Mouse (Mus musculus): ENCODE results near the gene Lmo4. TPM values are rescaled to one million over a fixed set of nuclear protein-coding genes. Genes with fewer than 3 reads are reported as not detected.

The Lmo4 gene
- polyA plus RNA-seq, 1 experiment: 49.1 TPM

DNA sequence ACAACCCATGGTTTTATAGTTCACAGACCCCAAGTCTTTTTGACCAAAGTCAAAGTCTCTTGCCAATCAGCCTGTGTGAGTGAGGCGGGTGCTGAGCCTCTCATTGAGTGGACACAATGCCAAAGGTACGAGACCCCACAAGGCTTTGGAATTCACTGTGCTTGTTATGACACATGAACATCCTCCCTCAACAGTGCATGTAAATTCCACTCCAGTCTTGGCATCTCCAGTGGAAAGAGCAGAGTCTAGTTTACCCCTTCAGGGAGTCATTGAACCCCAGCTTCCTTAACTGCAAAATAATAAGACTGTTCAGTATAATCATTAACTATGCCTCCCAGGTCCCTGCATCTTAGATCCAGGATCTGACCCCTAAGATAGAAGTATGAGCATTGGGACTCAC lies 41.3 kb downstream of the Lmo4 start:
- no peaks in the 10 kb centered on the region for H3K27me3 ChIP-seq (ENCODE audit: control insufficient read depth, insufficient read depth, low read length)
- no peak overlapping the region for H3K4me3 ChIP-seq (replicated peaks; ENCODE audit: insufficient read depth, low read depth, low read length)
- TF ChIP-seq CTCF (IDR thresholded peaks at IDR 0.05; ENCODE audit: borderline replicate concordance, insufficient read depth, low read depth, low read length) (no peak), POLR2A (IDR thresholded peaks at IDR 0.05; ENCODE audit: borderline replicate concordance, insufficient read depth, low read length) (no peak)
- H3K27ac ChIP-seq (ENCODE audit: insufficient read depth, low read length): no peak overlapping the region
- DNase-seq: no peak
- WGBS: 93% methylated on average over 2 of the region's 2 CpGs
- H3K4me1 ChIP-seq (ENCODE audit: control insufficient read depth, insufficient read depth, low read length): no peaks in the 10 kb centered on the region

- Histone ChIP-seq H3K4me1 (ENCODE audit: control insufficient read depth, insufficient read depth, low read length) (no peaks in the 10 kb centered on the region), H3K27me3 (ENCODE audit: control insufficient read depth, insufficient read depth, low read length) (no peaks in the 10 kb centered on the region), H3K4me3 (replicated peaks; ENCODE audit: insufficient read depth, low read depth, low read length) (no peak overlapping the region), H3K27ac (ENCODE audit: insufficient read depth, low read length) (no peak overlapping the region)
- 79% methylated on average over 8 of the region's 8 CpGs for WGBS
- TF ChIP-seq POLR2A (IDR thresholded peaks at IDR 0.05; ENCODE audit: borderline replicate concordance, insufficient read depth, low read length) (no peak), CTCF (IDR thresholded peaks at IDR 0.05; ENCODE audit: borderline replicate concordance, insufficient read depth, low read depth, low read length) (no peak)
- no peak for DNase-seq
Measured at GRCm38 (mm10) chr3:144162156-144162555, 42.9 kb downstream of the Lmo4 start.

GRCm38 (mm10) chr3:144161261-144161660 lies 43.8 kb downstream of the Lmo4 start:
- 44% methylated on average over 2 of the region's 2 CpGs for WGBS
- DNase-seq: no peak
- Histone ChIP-seq H3K4me1 (ENCODE audit: control insufficient read depth, insufficient read depth, low read length) (no peaks in the 10 kb centered on the region), H3K27me3 (ENCODE audit: control insufficient read depth, insufficient read depth, low read length) (no peaks in the 10 kb centered on the region), H3K27ac (ENCODE audit: insufficient read depth, low read length) (no peak overlapping the region), H3K4me3 (replicated peaks; ENCODE audit: insufficient read depth, low read depth, low read length) (no peak overlapping the region)
- TF ChIP-seq POLR2A (IDR thresholded peaks at IDR 0.05; ENCODE audit: borderline replicate concordance, insufficient read depth, low read length): no peak
- no peak for TF ChIP-seq CTCF (IDR thresholded peaks at IDR 0.05; ENCODE audit: borderline replicate concordance, insufficient read depth, low read depth, low read length)

DNA sequence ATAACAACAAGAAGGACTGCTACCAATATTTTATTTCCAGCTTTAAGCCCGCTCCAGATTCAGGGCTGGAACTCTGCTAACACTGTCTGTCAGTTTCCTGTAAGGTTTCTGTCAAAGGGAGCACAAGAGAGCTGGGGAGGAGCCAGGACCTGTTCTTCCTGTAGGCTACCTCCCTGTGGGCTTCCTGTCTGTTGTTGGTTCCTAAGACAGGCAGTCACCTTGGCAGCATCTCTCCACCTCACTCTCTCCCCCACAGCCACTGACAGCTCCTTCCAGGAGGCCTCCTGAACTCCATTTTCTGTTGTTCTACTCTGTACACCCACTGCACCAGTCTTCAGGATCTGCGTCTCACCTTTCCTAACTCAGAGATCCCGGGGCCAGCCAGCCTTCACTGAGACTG lies 49.3 kb downstream of the Lmo4 start:
- Histone ChIP-seq H3K4me1 (ENCODE audit: control insufficient read depth, insufficient read depth, low read length) (no peaks in the 10 kb centered on the region), H3K4me3 (replicated peaks; ENCODE audit: insufficient read depth, low read depth, low read length) (no peak overlapping the region), H3K27ac (ENCODE audit: insufficient read depth, low read length) (no peak overlapping the region), H3K27me3 (ENCODE audit: control insufficient read depth, insufficient read depth, low read length) (no peaks in the 10 kb centered on the region; the same call in 1 of the 2 replicates)
- WGBS: 79% methylated on average over 3 of the region's 3 CpGs
- no peak for TF ChIP-seq POLR2A (IDR thresholded peaks at IDR 0.05; ENCODE audit: borderline replicate concordance, insufficient read depth, low read length)
- TF ChIP-seq CTCF (IDR thresholded peaks at IDR 0.05; ENCODE audit: borderline replicate concordance, insufficient read depth, low read depth, low read length): no peak
- no peak for DNase-seq

- Histone ChIP-seq H3K27ac (ENCODE audit: insufficient read depth, low read length) (no peak overlapping the region), H3K4me1 (ENCODE audit: control insufficient read depth, insufficient read depth, low read length) (no peaks in the 10 kb centered on the region), H3K27me3 (ENCODE audit: control insufficient read depth, insufficient read depth, low read length) (no peaks in the 10 kb centered on the region; the same call in 1 of the 2 replicates), H3K4me3 (replicated peaks; ENCODE audit: insufficient read depth, low read depth, low read length) (no peak overlapping the region)
- no peak for TF ChIP-seq CTCF (IDR thresholded peaks at IDR 0.05; ENCODE audit: borderline replicate concordance, insufficient read depth, low read depth, low read length)
- TF ChIP-seq POLR2A (IDR thresholded peaks at IDR 0.05; ENCODE audit: borderline replicate concordance, insufficient read depth, low read length): no peak
- no peak for DNase-seq
- WGBS: 72% methylated on average over 2 of the region's 2 CpGs
Measured at GRCm38 (mm10) chr3:144153395-144153794, 51.6 kb downstream of the Lmo4 start.

GRCm38 (mm10) chr3:144151001-144151400 lies 54.0 kb downstream of the Lmo4 start:
- no peak for DNase-seq
- no peak overlapping the region for H3K4me3 ChIP-seq (replicated peaks; ENCODE audit: insufficient read depth, low read depth, low read length)
- H3K27ac ChIP-seq (ENCODE audit: insufficient read depth, low read length): no peak overlapping the region
- no peak for TF ChIP-seq CTCF (IDR thresholded peaks at IDR 0.05; ENCODE audit: borderline replicate concordance, insufficient read depth, low read depth, low read length)
- no peak for TF ChIP-seq POLR2A (IDR thresholded peaks at IDR 0.05; ENCODE audit: borderline replicate concordance, insufficient read depth, low read length)
- WGBS: 89% methylated on average over 6 of the region's 6 CpGs
- H3K27me3 ChIP-seq (ENCODE audit: control insufficient read depth, insufficient read depth, low read length): no peaks in the 10 kb centered on the region; the same call in 1 of the 2 replicates
- H3K4me1 ChIP-seq (ENCODE audit: control insufficient read depth, insufficient read depth, low read length): no peaks in the 10 kb centered on the region

- 93% methylated on average over 3 of the region's 3 CpGs for WGBS
- Histone ChIP-seq H3K27ac (ENCODE audit: insufficient read depth, low read length) (no peak overlapping the region), H3K4me3 (replicated peaks; ENCODE audit: insufficient read depth, low read depth, low read length) (no peak overlapping the region), H3K27me3 (ENCODE audit: control insufficient read depth, insufficient read depth, low read length) (no peaks in the 10 kb centered on the region; the same call in 1 of the 2 replicates), H3K4me1 (ENCODE audit: control insufficient read depth, insufficient read depth, low read length) (no peaks in the 10 kb centered on the region)
- TF ChIP-seq CTCF (IDR thresholded peaks at IDR 0.05; ENCODE audit: borderline replicate concordance, insufficient read depth, low read depth, low read length) (no peak), POLR2A (IDR thresholded peaks at IDR 0.05; ENCODE audit: borderline replicate concordance, insufficient read depth, low read length) (no peak)
- no peak for DNase-seq
Measured at GRCm38 (mm10) chr3:144148234-144148633, 56.8 kb downstream of the Lmo4 start.

- 86% methylated on average over 3 of the region's 3 CpGs for WGBS
- H3K4me1 ChIP-seq (ENCODE audit: control insufficient read depth, insufficient read depth, low read length): no peaks in the 10 kb centered on the region
- no peak overlapping the region for H3K27ac ChIP-seq (ENCODE audit: insufficient read depth, low read length)
- TF ChIP-seq CTCF (IDR thresholded peaks at IDR 0.05; ENCODE audit: borderline replicate concordance, insufficient read depth, low read depth, low read length) (no peak), POLR2A (IDR thresholded peaks at IDR 0.05; ENCODE audit: borderline replicate concordance, insufficient read depth, low read length) (no peak)
- no peak overlapping the region for H3K4me3 ChIP-seq (replicated peaks; ENCODE audit: insufficient read depth, low read depth, low read length)
- no peaks in the 10 kb centered on the region; the same call in 1 of the 2 replicates for H3K27me3 ChIP-seq (ENCODE audit: control insufficient read depth, insufficient read depth, low read length)
- no peak for DNase-seq
Measured at GRCm38 (mm10) chr3:144147244-144147643, 57.8 kb downstream of the Lmo4 start.

All from cerebellum, adult 2 months (tissue).